Mouse (Mus musculus) lung, embryonic 14.5 days (tissue): ENCODE measurements around the gene B3gnt4. TPM values are rescaled to one million over a fixed set of nuclear protein-coding genes. Genes with fewer than 3 reads are reported as not detected.
A peak's percentile ranks its signal among the peaks of the same experiment; 100 is the strongest.

Source experiments
- ATAC-seq: fragments of 200-750 bp; cut with Nextera tagmentation; 2 replicates; pipeline ENCODE4 v1.8.0; 2017; ENCODE audit warnings: mild to moderate bottlenecking, moderate TSS enrichment, moderate library complexity; ENCODE audit not compliant: insufficient read depth
- DNase-seq: peaks from one replicate; pipeline ENCODE4 v3.0.0-alpha.2; 2015
- H3K27ac ChIP-seq: fragments of 300-500 bp; sonication (generic); 2 replicates; pipeline ENCODE4 v1.5.1; 2014; ENCODE audit warnings: low read depth, mild to moderate bottlenecking, moderate library complexity
- H3K27me3 ChIP-seq: fragments of 300-500 bp; sonication (generic); 2 replicates; pipeline ENCODE4 v1.6.1; 2014; ENCODE audit warnings: low read length, control low read depth; ENCODE audit not compliant: insufficient read depth
- H3K36me3 ChIP-seq: fragments of 300-500 bp; sonication (generic); 2 replicates; pipeline ENCODE4 v1.6.1; 2014; ENCODE audit warnings: control low read depth; ENCODE audit not compliant: insufficient read depth
- H3K4me1 ChIP-seq: fragments of 300-500 bp; sonication (generic); 2 replicates; pipeline ENCODE4 v1.6.1; 2014; ENCODE audit warnings: antibody characterized with exemption, control low read depth; ENCODE audit not compliant: insufficient read depth
- H3K4me2 ChIP-seq: fragments of 300-500 bp; sonication (generic); 2 replicates; pipeline ENCODE4 v1.6.1; 2014; ENCODE audit warnings: mild to moderate bottlenecking
- H3K4me3 ChIP-seq: fragments of 300-500 bp; sonication (generic); 2 replicates; pipeline ENCODE4 v1.5.1; 2014; ENCODE audit warnings: low read depth, low read length
- H3K9ac ChIP-seq: fragments of 300-500 bp; sonication (generic); 2 replicates; pipeline ENCODE4 v1.6.1; 2014
- H3K9me3 ChIP-seq: fragments of 300-500 bp; sonication (generic); 2 replicates; pipeline ENCODE4 v1.6.1; 2016; ENCODE audit warnings: low read depth, low read length, control low read depth
- CTCF ChIP-seq: IDR thresholded peaks from 2 replicates; pipeline ENCODE4 v1.5.1; 2016; ENCODE audit warnings: antibody characterized with exemption, low read depth
- WGBS: fragments of 180-500 bp; shearing (Covaris S2); extraction: QIAGEN DNeasy Blood & Tissue Kit; methylation state at CpG from one replicate; pipeline ENCODE4 v1.1.7; 2014; 5-methylcytosine and 5-hydroxymethylcytosine counted together
- polyA plus RNA-seq: library from polyadenylated mRNA; unstranded; fragments of >200 nt; fragmentation: Nextera tagmentation; extraction: Ambion mirVana; gene quantifications from 2 replicates; pipeline ENCODE4 v1.2.1, GENCODE M21; 2014

B3gnt4 gene
- polyA plus RNA-seq, 1 experiment from 2014 or later = 0.39 TPM

GRCm38 (mm10) chr5:123514871-123515270 is 4.6 kb downstream of the B3gnt4 start:
- DNase-seq (no peak), ATAC-seq (no peak)
- 81% methylated on average over 5 of the region's 5 CpGs for WGBS
- Histone ChIP-seq H3K9me3 (no peaks in the 10 kb centered on the region), H3K4me1 (no peaks in the 10 kb centered on the region), H3K36me3 (peaks cover 58% of the 10 kb centered on the region), H3K4me3 (no peak overlapping the region), H3K9ac (no peak overlapping the region), H3K4me2 (no peak overlapping the region), H3K27me3 (no peaks in the 10 kb centered on the region), H3K27ac (no peak overlapping the region)
- TF ChIP-seq CTCF = no peak

GRCm38 (mm10) chr5:123520666-123521065 is 10.4 kb downstream of the B3gnt4 start:
- WGBS = 83% methylated on average over 9 of the region's 9 CpGs
- Histone ChIP-seq H3K9me3 (no peaks in the 10 kb centered on the region), H3K4me2 (no peak overlapping the region), H3K27ac (no peak overlapping the region), H3K9ac (no peak overlapping the region), H3K4me3 (no peak overlapping the region), H3K27me3 (no peaks in the 10 kb centered on the region), H3K4me1 (peaks cover 8% of the 10 kb centered on the region; the same call in 1 of the 2 replicates), H3K36me3 (peaks cover 34% of the 10 kb centered on the region)
- DNase-seq (no peak), ATAC-seq (no peak)
- TF ChIP-seq CTCF = no peak

- ATAC-seq (no peak), DNase-seq (no peak)
- H3K4me3 ChIP-seq = no peak overlapping the region
- no peaks in the 10 kb centered on the region for H3K27me3 ChIP-seq
- H3K4me1 ChIP-seq = peaks cover 8% of the 10 kb centered on the region; the same call in 1 of the 2 replicates
- WGBS = 83% methylated on average over 1 of the region's 1 CpGs
- H3K9me3 ChIP-seq = no peaks in the 10 kb centered on the region
- H3K9ac ChIP-seq = no peak overlapping the region
- no peak for TF ChIP-seq CTCF
- H3K27ac ChIP-seq = no peak overlapping the region
- peaks cover 30% of the 10 kb centered on the region for H3K36me3 ChIP-seq
- no peak overlapping the region for H3K4me2 ChIP-seq
Measured at GRCm38 (mm10) chr5:123521621-123522020, 11.4 kb downstream of the B3gnt4 start.

GRCm38 (mm10) chr5:123522166-123522565 is 11.9 kb downstream of the B3gnt4 start:
- ATAC-seq (no peak), DNase-seq (no peak)
- no peaks in the 10 kb centered on the region for H3K27me3 ChIP-seq
- H3K9ac ChIP-seq = no peak overlapping the region
- TF ChIP-seq CTCF = no peak
- H3K27ac ChIP-seq = no peak overlapping the region
- WGBS = 82% methylated on average over 1 of the region's 1 CpGs
- no peaks in the 10 kb centered on the region for H3K9me3 ChIP-seq
- H3K4me1 ChIP-seq = peaks cover 8% of the 10 kb centered on the region; the same call in 1 of the 2 replicates
- H3K4me3 ChIP-seq = no peak overlapping the region
- H3K36me3 ChIP-seq = peaks cover 29% of the 10 kb centered on the region
- no peak overlapping the region for H3K4me2 ChIP-seq

GRCm38 (mm10) chr5:123523692-123524392 is 13.6 kb downstream of the B3gnt4 start, which contains the start of gene Diablo:
TSS of gene Diablo (minus strand) at chr5:123524176.
- Histone ChIP-seq H3K4me3 (peak within 1 kb of the TSS; percentile 94), H3K4me2 (peak within 1 kb of the TSS; percentile 94), H3K9me3 (no peaks in the 10 kb centered on the region), H3K27ac (peak within 1 kb of the TSS; percentile 8; the same call in 1 of the 2 replicates), H3K9ac (peak within 1 kb of the TSS; percentile 81), H3K36me3 (peaks cover 20% of the 10 kb centered on the region; the same call in 1 of the 2 replicates), H3K27me3 (no peaks in the 10 kb centered on the region), H3K4me1 (peaks cover 8% of the 10 kb centered on the region; the same call in 1 of the 2 replicates)
- TF ChIP-seq CTCF = no peak
- DNase-seq (peak; percentile 100), ATAC-seq (peak; percentile 98)
- under 1% methylated on average over 82 of the region's 82 CpGs for WGBS

GRCm38 (mm10) chr5:123524393-123524750 is 14.1 kb downstream of the B3gnt4 start:
- DNase-seq (peak; percentile 92), ATAC-seq (peak; percentile 97)
- Histone ChIP-seq H3K27me3 (no peaks in the 10 kb centered on the region), H3K4me3 (peak overlapping the region; percentile 94), H3K4me1 (peaks cover 8% of the 10 kb centered on the region; the same call in 1 of the 2 replicates), H3K4me2 (peak overlapping the region; percentile 94), H3K9me3 (no peaks in the 10 kb centered on the region), H3K36me3 (peaks cover 20% of the 10 kb centered on the region; the same call in 1 of the 2 replicates), H3K27ac (no peak overlapping the region), H3K9ac (peak overlapping the region; percentile 13; the same call in 1 of the 2 replicates)
- peak; percentile 43 for TF ChIP-seq CTCF
- under 1% methylated on average over 27 of the region's 27 CpGs for WGBS

GRCm38 (mm10) chr5:123525281-123525680 is 15.0 kb downstream of the B3gnt4 start, which contains the start of gene Gm49027:
TSS of gene Gm49027 (minus strand) at chr5:123525488.
- Histone ChIP-seq H3K4me2 (peak within 1 kb of the TSS; percentile 94), H3K9ac (peak within 1 kb of the TSS; percentile 13; the same call in 1 of the 2 replicates), H3K4me1 (peaks cover 8% of the 10 kb centered on the region; the same call in 1 of the 2 replicates), H3K36me3 (peaks cover 21% of the 10 kb centered on the region; the same call in 1 of the 2 replicates), H3K27ac (no peak within 1 kb of the TSS), H3K9me3 (no peaks in the 10 kb centered on the region), H3K4me3 (peak within 1 kb of the TSS; percentile 94), H3K27me3 (no peaks in the 10 kb centered on the region)
- DNase-seq (no peak), ATAC-seq (no peak)
- TF ChIP-seq CTCF = no peak
- 81% methylated on average over 7 of the region's 7 CpGs for WGBS
